Mouse (Mus musculus) ES-Bruce4 (cell line): Measurements from ENCODE around the gene Msi1.
A peak's percentile ranks its signal among the peaks of the same experiment; 100 is the strongest.
"Not testable (repeated sequence)": the region's sequence is repeated elsewhere in the genome, so short reads cannot be mapped to it uniquely, and the experiment has no call there.

Experiments used
- CTCF ChIP-seq: IDR thresholded peaks from one replicate; pipeline ENCODE4 v1.8.1; 2011; ENCODE audit warnings: low read depth, low read length
- POLR2A ChIP-seq: IDR thresholded peaks from one replicate; pipeline ENCODE4 v1.8.1; 2011; ENCODE audit warnings: low read length; ENCODE audit not compliant: insufficient read depth

DNA sequence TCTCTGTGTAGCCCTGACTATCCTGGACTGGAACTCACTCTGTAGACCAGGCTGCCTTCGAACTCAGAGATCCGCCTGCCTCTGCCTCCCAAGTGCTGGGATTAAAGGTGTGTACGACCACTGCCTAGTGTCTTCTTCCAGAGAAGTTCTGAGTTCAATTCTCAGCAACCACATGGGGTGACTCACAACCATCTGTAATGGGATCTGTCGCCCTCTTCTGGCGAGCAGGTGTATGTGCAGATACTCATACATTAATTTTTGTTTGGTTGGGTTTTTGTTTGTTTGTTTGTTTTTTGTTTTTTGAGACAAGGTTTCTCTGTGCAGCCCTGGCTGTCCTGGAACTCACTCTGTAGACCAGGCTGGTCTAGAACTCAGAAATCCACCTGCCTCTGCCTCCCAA lies 13.3 kb downstream of the Msi1 start:
- TF ChIP-seq POLR2A: not testable (repeated sequence)
- peak; percentile 24 for TF ChIP-seq CTCF
